Mouse (Mus musculus): ENCODE measurements at regions not wholly inside any gene's neighbourhood (a gene's known extent, or its start where the extent isn't known, plus 50 kb on each side); places are given as distances from the start of the nearest gene placed in this dataset.

GRCm38 (mm10) chr7:67429008-67429873, 56.6 kb upstream of the Mef2a start:
- no peak for DNase-seq (ENCODE audit: low spot score in 2 of 2)

DNA sequence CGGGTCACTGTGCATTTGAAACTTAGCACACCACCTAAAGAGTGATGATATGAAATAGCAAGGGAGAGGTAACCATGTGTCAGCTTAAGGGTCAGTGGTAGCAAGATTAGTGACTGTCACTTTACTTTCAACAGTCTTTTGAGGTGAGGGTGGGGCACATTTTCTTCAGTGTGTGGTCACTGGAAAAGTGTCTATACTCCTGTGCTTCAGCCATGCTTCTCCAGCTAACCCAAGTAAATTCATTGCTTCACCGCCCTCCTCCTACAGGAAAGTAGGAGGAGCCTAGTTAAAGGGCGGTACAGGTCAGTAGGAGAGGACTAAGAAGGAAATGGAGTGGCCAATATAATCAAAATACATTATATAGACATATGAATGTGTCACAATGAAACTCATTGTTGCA, 55.7 kb upstream of the Mef2a start:
- no peak for DNase-seq (ENCODE audit: low spot score in 2 of 2)

DNA sequence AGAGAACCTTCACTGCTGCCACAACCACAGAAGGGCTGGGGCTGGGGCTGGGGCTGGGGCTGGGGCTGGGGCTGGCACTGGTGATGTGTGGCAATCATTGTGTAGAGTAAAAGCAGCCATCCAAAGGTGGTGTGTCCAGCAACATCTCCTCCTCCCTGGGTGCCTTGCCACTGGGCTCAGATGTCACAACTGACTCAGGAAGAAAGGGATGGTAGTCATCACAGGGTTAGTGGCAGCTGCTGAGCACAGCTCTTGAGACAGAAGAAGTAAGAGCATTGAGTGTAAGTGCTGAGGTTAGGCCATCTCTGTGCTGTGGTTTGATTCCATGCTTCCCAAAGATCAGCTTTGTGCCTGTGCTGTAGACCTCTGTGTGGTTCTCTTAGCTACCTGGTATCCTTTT, 53.4 kb upstream of the Mef2a start:
- no peak for DNase-seq (ENCODE audit: low spot score in 2 of 2)

- no peak for DNase-seq (ENCODE audit: low spot score in 2 of 2)
These were observed 52.9 kb upstream of the Mef2a start for GRCm38 (mm10) chr7:67425581-67425980.

GRCm38 (mm10) chr7:67424810-67425485, 52.3 kb upstream of the Mef2a start:
- no peak for DNase-seq (ENCODE audit: low spot score in 2 of 2)

All from adrenal gland, postnatal 4 days (tissue).